Mouse (Mus musculus): ENCODE data around the gene Mrps22. TPM values are rescaled to one million over a fixed set of nuclear protein-coding genes. Genes with fewer than 3 reads are reported as not detected.

Gene Mrps22
- 28.0 and 29.6 TPM in 2 replicates for polyA plus RNA-seq (2012; rRNA removed)

GRCm38 (mm10) chr9:98601156-98601836, at the start of gene Mrps22:
TSS of gene Mrps22 (minus strand) at chr9:98601660.

GRCm38 (mm10) chr9:98563137-98564126, 38.0 kb downstream of the Mrps22 start, which contains the start of gene Copb2:
TSS of gene Copb2 (plus strand) at chr9:98563721.

Other genes starting within 250 kb of the Mrps22 start
- 33.0 and 33.1 TPM in 2 replicates for gene Rbp1, start 178.7 kb downstream of the Mrps22 start, polyA plus RNA-seq (2012; rRNA removed)
- gene Rbp2, start 115.5 kb downstream of the Mrps22 start, polyA plus RNA-seq (2012; rRNA removed) = 7.3 and 7.7 TPM in 2 replicates
- gene Copb2, start 37.9 kb downstream of the Mrps22 start, polyA plus RNA-seq (2012; rRNA removed) = 45.5 and 45.6 TPM in 2 replicates
- gene Prr23a1, start 240.8 kb upstream of the Mrps22 start, polyA plus RNA-seq (2012; rRNA removed) = not detected in 2 replicates

Measured in liver, embryonic 14 days (tissue).